Mouse (Mus musculus) forebrain, embryonic 14.5 days (tissue): ENCODE results near the gene Paqr5. TPM values are rescaled to one million over a fixed set of nuclear protein-coding genes. Genes with fewer than 3 reads are reported as not detected.
A peak's percentile ranks its signal among the peaks of the same experiment; 100 is the strongest.

ENCODE experiments used
- ATAC-seq: fragments of 200-750 bp; cut with Nextera tagmentation; 2 replicates; pipeline ENCODE4 v1.8.0; 2017; ENCODE audit warnings: mild to moderate bottlenecking, moderate library complexity
- DNase-seq: peaks from one replicate; pipeline ENCODE4 v3.0.0-alpha.2; 2015; ENCODE audit warnings: low spot score
- H3K27ac ChIP-seq: fragments of 300-500 bp; sonication (generic); 2 replicates; pipeline ENCODE4 v1.5.1; 2014; ENCODE audit warnings: low read depth, mild to moderate bottlenecking, control low read depth, low read length, moderate library complexity
- H3K27me3 ChIP-seq: fragments of 300-500 bp; sonication (generic); replicated peaks from 2 replicates; pipeline ENCODE4 v1.6.1; 2014; ENCODE audit warnings: low read length, control low read depth, mixed read lengths; ENCODE audit not compliant: control insufficient read depth, insufficient read depth
- H3K36me3 ChIP-seq: fragments of 300-500 bp; sonication (generic); 2 replicates; pipeline ENCODE4 v1.6.1; 2014; ENCODE audit warnings: low read length, control low read depth; ENCODE audit not compliant: control insufficient read depth, insufficient read depth
- H3K4me1 ChIP-seq: fragments of 300-500 bp; sonication (generic); 2 replicates; pipeline ENCODE4 v1.6.1; 2014; ENCODE audit warnings: antibody characterized with exemption, low read length, control low read depth; ENCODE audit not compliant: control insufficient read depth, insufficient read depth
- H3K4me2 ChIP-seq: fragments of 300-500 bp; sonication (generic); 2 replicates; pipeline ENCODE4 v1.6.1; 2014; ENCODE audit warnings: mild to moderate bottlenecking, control low read depth, low read length
- H3K4me3 ChIP-seq: fragments of 300-500 bp; sonication (generic); 2 replicates; pipeline ENCODE4 v1.5.1; 2014; ENCODE audit warnings: low read depth, low read length, control low read depth
- H3K9ac ChIP-seq: fragments of 300-500 bp; sonication (generic); 2 replicates; pipeline ENCODE4 v1.6.1; 2014; ENCODE audit warnings: mild to moderate bottlenecking, low read length, control low read depth, moderate library complexity
- H3K9me3 ChIP-seq: fragments of 300-500 bp; sonication (generic); replicated peaks from 2 replicates; pipeline ENCODE4 v1.6.1; 2016; ENCODE audit warnings: low read length, control low read depth, mixed read lengths; ENCODE audit not compliant: control insufficient read depth
- WGBS: fragments of 180-500 bp; shearing (Covaris S2); extraction: QIAGEN DNeasy Blood & Tissue Kit; methylation state at CpG from one replicate; pipeline ENCODE4 v1.1.7; 2014; 5-methylcytosine and 5-hydroxymethylcytosine counted together
- polyA plus RNA-seq: library from polyadenylated mRNA; unstranded; fragments of >200 nt; fragmentation: Nextera tagmentation; extraction: Ambion mirVana; gene quantifications from 2 replicates; pipeline ENCODE4 v1.2.1, GENCODE M21; 2014

The Paqr5 gene
- polyA plus RNA-seq, 1 experiment from 2014 or later, result 0.55 TPM

DNA sequence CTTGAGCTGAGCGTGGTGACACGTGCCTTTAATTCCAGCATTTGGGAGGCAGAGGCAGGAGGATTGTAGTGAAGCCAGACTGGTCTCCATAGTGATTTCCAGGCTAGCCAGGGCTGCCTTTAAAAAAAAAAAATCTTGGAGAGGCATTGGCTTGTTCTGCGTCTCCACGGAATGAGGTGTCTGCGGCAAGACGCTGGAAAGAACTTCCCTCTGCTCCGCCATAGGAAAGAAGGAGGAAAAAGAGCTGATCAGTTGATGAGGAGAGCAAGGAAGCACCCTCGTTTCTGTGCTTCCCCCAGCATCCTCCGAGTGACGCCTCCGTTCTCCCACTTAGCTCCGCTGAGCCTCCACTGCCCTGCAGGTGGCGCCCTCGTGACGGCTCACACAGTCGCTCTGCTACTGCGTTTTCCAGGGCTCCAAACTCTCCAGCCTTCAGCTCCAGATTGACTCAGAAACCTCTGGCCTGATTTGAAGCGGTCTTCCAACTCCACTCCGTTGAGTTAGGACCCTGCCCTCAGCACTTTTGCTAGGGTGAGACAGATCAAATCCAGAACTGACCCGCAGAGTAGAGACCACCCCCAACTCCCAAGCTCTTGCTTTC lies 13.5 kb upstream of the Paqr5 start:
- H3K4me3 ChIP-seq, result no peak overlapping the region

DNA sequence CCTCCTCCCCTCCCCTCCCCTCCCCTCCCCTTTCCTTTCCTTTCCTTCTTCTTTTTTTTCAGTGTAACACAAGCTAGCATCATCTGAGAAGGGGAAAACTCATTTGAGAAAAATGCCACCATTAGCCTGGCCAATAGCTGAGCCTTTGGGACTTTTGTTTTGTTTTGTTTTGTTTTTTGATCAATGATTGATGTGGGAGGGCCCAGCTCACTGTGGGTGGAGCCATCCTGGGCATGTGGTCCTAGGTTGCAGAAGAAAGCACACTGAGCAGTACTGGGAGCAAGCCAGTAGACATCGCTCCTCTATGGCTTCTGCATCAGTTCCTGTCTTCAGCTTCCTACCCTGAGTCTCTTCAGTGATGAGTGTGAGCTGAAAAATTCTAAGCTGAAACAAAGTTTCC lies 9.2 kb upstream of the Paqr5 start:
- H3K27me3 ChIP-seq, result no peaks in the 10 kb centered on the region
- DNase-seq (no peak), ATAC-seq (no peak)
- no peak overlapping the region for H3K9ac ChIP-seq
- H3K4me3 ChIP-seq, result no peak overlapping the region
- no peak overlapping the region for H3K4me2 ChIP-seq
- no peaks in the 10 kb centered on the region for H3K9me3 ChIP-seq
- no peaks in the 10 kb centered on the region for H3K4me1 ChIP-seq
- no peaks in the 10 kb centered on the region for H3K36me3 ChIP-seq
- no peak overlapping the region for H3K27ac ChIP-seq
- 58% methylated on average over 1 of the region's 1 CpGs for WGBS

More for the DNA sequence above, 13.5 kb upstream of the Paqr5 start:
- Histone ChIP-seq H3K9me3 (no peaks in the 10 kb centered on the region), H3K27me3 (no peaks in the 10 kb centered on the region), H3K4me2 (peak overlapping the region; percentile 35), H3K27ac (no peak overlapping the region), H3K9ac (no peak overlapping the region), H3K4me1 (no peaks in the 10 kb centered on the region), H3K36me3 (no peaks in the 10 kb centered on the region)
- ATAC-seq (peak; percentile 71; the same call in 1 of the 2 replicates), DNase-seq (peak; percentile 90)
- WGBS, result 6% methylated on average over 20 of the region's 20 CpGs

DNA sequence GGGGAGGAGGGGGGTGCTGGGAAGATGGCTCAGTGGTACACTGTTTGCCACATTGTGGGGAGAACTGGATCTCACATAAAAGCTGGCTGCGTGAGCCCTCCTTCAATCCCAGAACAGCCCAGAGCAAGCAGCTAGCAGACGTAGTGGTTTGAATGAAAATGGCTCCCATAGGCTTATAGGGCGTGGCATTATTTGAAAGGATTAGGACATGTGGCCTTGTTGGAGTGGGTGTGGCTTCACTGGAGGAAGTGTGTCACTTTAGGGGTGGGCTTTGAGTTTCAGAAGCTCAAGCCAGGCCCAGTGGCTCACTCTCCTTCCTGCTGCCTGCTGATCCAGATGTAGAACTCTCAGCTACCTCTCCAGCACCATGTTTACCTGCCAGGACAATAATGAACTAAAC lies 5.5 kb upstream of the Paqr5 start:
- whole genome bisulfite sequencing, result 91% methylated on average over 3 of the region's 3 CpGs
- Histone ChIP-seq H3K9me3 (no peaks in the 10 kb centered on the region), H3K4me1 (no peaks in the 10 kb centered on the region), H3K9ac (no peak overlapping the region), H3K4me2 (no peak overlapping the region), H3K27ac (no peak overlapping the region), H3K27me3 (peaks cover 2% of the 10 kb centered on the region), H3K4me3 (no peak overlapping the region), H3K36me3 (no peaks in the 10 kb centered on the region)
- no peak for DNase-seq
- no peak for ATAC-seq

DNA sequence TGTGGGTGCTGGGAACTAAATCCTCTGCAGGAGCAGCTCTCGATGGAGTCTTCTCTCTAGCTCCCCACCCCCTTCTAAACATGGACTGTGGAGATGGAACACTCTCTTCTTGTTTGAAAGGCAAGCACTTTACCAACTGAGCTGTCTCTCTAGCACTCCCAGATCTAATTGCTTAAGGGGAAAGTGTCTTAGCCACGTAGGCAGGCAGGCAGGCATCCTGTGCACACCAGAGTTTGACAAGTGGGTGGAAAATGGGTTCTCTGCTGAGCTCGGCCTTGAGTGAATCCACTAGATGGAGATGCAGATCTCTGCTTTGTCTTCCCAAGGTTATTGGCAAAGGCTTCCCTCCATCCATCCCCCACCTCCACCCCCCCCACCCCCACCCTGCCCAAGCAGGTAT lies 1.4 kb upstream of the Paqr5 start:
- ATAC-seq (no peak), DNase-seq (no peak)
- H3K36me3 ChIP-seq, result no peaks in the 10 kb centered on the region
- H3K9ac ChIP-seq, result no peak overlapping the region
- no peak overlapping the region for H3K4me2 ChIP-seq
- peaks cover 8% of the 10 kb centered on the region for H3K4me1 ChIP-seq
- 44% methylated on average over 3 of the region's 3 CpGs for WGBS
- H3K4me3 ChIP-seq, result no peak overlapping the region
- peaks cover 20% of the 10 kb centered on the region for H3K27me3 ChIP-seq
- no peaks in the 10 kb centered on the region for H3K9me3 ChIP-seq
- no peak overlapping the region for H3K27ac ChIP-seq

DNA sequence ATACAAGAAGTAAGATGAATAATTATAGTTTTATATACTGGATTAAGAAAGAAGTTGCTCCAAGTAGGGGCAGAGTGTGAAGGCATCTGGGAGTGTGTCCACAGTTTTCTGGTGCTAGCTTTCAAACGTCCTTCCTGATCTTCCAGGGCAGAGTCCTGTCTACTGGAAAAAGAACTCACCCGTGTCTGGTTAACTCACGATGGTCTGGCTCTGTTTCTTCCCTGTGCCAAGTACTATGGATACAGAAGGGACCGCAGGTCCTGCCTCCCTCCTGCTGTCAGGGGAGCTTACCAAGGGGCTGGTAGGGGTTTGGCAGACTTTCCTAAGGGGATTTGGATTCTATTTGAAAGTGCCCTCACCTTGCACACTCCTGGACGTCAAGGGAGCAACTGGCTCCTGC lies 1.6 kb downstream of the Paqr5 start:
- WGBS, result 24% methylated on average over 5 of the region's 5 CpGs
- Histone ChIP-seq H3K27me3 (peaks cover 20% of the 10 kb centered on the region), H3K9me3 (no peaks in the 10 kb centered on the region), H3K27ac (no peak overlapping the region), H3K4me2 (no peak overlapping the region), H3K4me3 (no peak overlapping the region), H3K36me3 (no peaks in the 10 kb centered on the region), H3K9ac (no peak overlapping the region), H3K4me1 (peaks cover 8% of the 10 kb centered on the region)
- ATAC-seq (no peak), DNase-seq (no peak)

DNA sequence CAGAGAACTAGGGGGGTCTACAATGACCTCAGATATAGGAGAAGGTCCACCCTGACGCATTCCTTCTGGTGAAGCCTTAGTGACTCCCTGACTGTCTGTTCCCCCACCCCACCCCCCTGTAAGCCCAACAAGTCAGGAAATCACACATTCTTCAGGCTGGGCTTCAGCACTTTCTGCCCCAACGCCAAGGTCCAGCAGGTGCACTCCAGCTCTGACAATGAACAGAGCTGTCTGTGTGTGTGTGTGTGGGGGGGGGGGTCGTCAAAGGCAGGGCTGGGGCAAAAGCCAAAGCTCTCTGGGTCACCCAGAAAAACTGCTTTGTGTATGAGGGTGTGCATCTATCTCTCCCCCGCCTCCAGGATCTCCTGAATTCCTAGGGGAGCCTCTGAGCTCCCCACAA lies 2.8 kb downstream of the Paqr5 start:
- H3K9me3 ChIP-seq, result no peaks in the 10 kb centered on the region
- 47% methylated on average over 4 of the region's 4 CpGs for WGBS
- H3K4me2 ChIP-seq, result no peak overlapping the region
- no peak overlapping the region for H3K9ac ChIP-seq
- H3K4me1 ChIP-seq, result peaks cover 8% of the 10 kb centered on the region
- no peaks in the 10 kb centered on the region for H3K36me3 ChIP-seq
- DNase-seq (no peak), ATAC-seq (no peak)
- no peak overlapping the region for H3K4me3 ChIP-seq
- peaks cover 20% of the 10 kb centered on the region for H3K27me3 ChIP-seq
- H3K27ac ChIP-seq, result no peak overlapping the region

DNA sequence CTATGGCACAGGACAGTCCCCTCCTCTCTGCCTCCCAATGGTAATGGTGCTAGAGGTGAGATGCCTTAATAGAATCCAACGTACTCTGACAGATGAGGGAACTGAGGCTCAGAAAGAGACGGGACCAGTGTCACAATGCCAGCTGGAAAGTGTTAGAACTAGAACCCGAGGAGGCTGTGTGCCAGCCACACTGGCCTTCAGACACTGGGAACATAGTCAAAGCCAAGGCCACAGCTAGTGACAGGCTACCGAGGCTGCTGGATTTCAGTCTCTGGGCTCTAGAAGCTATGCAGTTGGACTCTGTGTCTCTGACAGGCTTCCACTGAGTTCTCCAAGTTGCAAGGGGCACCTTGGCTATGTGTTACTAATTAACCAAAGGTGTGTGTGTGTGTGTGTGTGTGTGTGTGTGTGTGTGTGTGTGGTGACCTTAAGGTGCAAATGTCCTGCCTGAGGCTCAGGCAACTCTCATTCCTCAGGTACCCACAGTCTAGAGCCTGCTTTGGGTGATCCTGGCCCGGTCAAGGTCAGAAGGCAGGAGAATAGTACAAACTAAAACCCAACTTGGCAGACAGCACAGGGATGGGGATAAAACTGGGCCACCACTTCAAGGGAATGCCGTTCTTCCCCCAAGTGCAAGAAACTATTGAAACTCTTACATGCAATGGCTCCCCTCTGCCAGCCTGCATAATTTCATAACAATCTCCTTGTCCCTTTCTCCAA lies 3.5 kb downstream of the Paqr5 start:
- H3K36me3 ChIP-seq, result no peaks in the 10 kb centered on the region
- DNase-seq (no peak), ATAC-seq (no peak)
- peaks cover 20% of the 10 kb centered on the region for H3K27me3 ChIP-seq
- no peak overlapping the region for H3K9ac ChIP-seq
- no peak overlapping the region for H3K4me3 ChIP-seq
- H3K27ac ChIP-seq, result no peak overlapping the region
- H3K4me1 ChIP-seq, result peaks cover 8% of the 10 kb centered on the region
- WGBS, result 84% methylated on average over 6 of the region's 6 CpGs
- H3K9me3 ChIP-seq, result no peaks in the 10 kb centered on the region
- H3K4me2 ChIP-seq, result no peak overlapping the region

DNA sequence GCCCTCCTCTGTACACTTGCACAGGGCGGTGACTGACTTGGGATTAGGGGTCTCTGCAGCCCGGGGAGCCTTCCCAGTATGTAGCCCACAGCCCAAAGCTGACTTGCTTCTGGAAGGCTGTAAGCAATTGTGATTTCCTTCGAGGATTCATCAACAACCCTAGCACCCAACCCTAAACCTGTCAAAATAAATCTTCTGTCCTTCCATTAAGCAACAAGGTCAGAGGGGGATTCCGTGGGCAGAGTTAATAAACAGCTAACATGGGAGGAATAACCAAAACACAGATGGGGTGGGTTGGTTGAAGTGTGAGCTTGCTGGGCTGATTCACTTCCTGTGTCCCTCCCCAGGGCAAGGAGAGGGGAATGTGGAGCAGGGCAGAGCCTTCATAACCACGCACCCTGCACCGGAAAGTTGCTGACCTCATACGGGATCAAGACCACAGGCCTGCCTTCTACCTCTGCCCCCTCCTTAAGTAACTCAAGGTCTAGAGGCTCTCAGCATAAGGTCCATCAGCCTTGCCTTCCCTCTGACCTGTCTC lies 5.0 kb downstream of the Paqr5 start:
- H3K27ac ChIP-seq, result no peak overlapping the region
- ATAC-seq (no peak), DNase-seq (no peak)
- WGBS, result 75% methylated on average over 7 of the region's 7 CpGs
- no peak overlapping the region for H3K4me2 ChIP-seq
- H3K4me3 ChIP-seq, result no peak overlapping the region
- H3K9me3 ChIP-seq, result no peaks in the 10 kb centered on the region
- peaks cover 4% of the 10 kb centered on the region for H3K4me1 ChIP-seq
- H3K9ac ChIP-seq, result no peak overlapping the region
- H3K27me3 ChIP-seq, result peaks cover 12% of the 10 kb centered on the region; the same call in 1 of the 2 replicates
- no peaks in the 10 kb centered on the region for H3K36me3 ChIP-seq

DNA sequence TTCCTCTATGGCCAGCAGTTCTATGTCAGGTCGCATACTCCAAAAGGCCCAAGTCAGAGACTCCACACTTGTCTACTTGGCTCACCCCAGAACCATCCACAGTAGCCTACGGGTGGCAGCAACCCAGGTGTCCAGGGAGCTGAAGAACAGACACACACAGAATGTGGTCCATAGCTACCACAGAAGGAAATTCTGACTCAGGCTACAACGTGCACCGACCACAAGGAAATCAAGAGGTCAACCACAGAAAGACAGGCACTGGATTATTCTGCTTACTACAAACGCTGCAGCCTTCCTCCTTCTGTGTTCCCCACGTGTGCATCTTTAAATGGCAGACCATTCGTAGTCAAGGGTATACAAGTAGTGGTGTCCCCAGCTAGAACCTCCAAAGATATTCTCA lies 6.4 kb downstream of the Paqr5 start:
- ATAC-seq (no peak), DNase-seq (no peak)
- no peak overlapping the region for H3K27ac ChIP-seq
- no peaks in the 10 kb centered on the region for H3K4me1 ChIP-seq
- no peaks in the 10 kb centered on the region for H3K9me3 ChIP-seq
- 0 out of 2 replicates have a peak, but pooled peaks cover 2% of the 10 kb centered on the region for H3K27me3 ChIP-seq
- no peak overlapping the region for H3K4me2 ChIP-seq
- no peak overlapping the region for H3K4me3 ChIP-seq
- no peaks in the 10 kb centered on the region for H3K36me3 ChIP-seq
- no peak overlapping the region for H3K9ac ChIP-seq
- 83% methylated on average over 7 of the region's 7 CpGs for WGBS
